Mouse (Mus musculus) mouse trophoblast stem cell (cell line): ENCODE results near the gene Fbxl16.

Experiments
- in situ Hi-C, 2 experiments: fragments of 300-500 bp; cut with MseI, MboI; formaldehyde crosslinking; loops; 2 replicates in 1 of 2; 3 replicates in 1 of 2; pipeline ENCODE4 v1.15.1; 2025

Gene Fbxl16

GRCm38 (mm10) chr17:25828712-25829557 lies 20.1 kb downstream of the Fbxl16 start, which contains the start of gene Jmjd8:
Jmjd8 (plus strand) TSS chr17:25828867.
- in situ Hi-C loops, result no loop called here

DNA sequence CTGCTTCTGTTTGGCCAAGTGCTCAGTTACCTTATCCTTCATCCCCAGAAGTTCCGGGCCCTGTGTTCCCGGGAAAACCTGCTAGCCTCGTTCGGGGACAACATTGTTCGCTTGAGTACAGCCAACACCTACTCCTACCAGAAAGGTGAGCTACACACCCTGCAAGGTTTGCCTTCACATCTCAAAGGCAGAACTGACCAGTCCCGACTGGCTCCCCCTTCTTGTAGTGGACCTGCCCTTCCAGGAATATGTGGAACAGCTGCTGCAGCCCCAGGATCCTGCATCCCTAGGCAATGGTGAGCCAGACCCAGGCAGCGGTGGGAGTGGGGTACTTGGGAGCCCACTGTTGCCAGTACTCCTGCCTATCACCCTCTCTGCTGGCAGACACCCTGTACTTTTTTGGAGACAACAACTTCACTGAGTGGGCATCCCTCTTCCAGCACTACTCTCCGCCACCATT lies 20.7 kb downstream of the Fbxl16 start:
- in situ Hi-C loops, result no loop called here

GRCm38 (mm10) chr17:25830200-25830753 lies 21.4 kb downstream of the Fbxl16 start:
- in situ Hi-C loops, result no loop called here

DNA sequence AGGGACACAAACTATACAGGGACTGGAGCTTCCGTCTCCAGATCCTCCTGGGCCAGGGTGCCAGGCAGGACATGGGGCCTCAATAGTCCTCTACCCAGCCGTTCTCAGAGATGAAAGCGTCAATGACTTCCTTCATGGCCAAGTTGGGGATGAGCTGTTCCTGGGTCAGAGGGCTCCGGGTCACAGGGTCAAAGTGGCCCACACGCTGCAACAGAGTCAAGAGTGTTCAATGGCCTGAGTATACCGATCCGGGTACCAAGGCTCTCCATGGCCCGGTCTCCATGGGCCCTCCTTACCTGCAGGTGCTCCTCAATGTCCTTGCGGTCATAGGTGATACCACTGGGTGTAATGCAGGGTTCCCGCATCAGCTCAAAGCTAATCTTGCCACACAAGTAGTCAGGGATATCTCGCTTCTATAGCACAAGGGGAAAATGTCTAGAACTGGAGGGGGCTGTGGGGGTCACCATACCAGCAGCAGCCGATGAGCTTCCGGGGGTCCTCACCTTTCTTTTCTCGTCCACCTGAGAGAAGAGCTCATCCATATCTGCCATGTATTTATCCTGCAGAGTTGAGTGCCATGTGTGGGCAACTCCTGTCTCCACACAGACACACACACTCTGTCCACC lies 22.0 kb downstream of the Fbxl16 start:
- in situ Hi-C loops, result no loop called here

GRCm38 (mm10) chr17:25831451-25832281 lies 22.8 kb downstream of the Fbxl16 start:
- in situ Hi-C loops, result no loop called here

DNA sequence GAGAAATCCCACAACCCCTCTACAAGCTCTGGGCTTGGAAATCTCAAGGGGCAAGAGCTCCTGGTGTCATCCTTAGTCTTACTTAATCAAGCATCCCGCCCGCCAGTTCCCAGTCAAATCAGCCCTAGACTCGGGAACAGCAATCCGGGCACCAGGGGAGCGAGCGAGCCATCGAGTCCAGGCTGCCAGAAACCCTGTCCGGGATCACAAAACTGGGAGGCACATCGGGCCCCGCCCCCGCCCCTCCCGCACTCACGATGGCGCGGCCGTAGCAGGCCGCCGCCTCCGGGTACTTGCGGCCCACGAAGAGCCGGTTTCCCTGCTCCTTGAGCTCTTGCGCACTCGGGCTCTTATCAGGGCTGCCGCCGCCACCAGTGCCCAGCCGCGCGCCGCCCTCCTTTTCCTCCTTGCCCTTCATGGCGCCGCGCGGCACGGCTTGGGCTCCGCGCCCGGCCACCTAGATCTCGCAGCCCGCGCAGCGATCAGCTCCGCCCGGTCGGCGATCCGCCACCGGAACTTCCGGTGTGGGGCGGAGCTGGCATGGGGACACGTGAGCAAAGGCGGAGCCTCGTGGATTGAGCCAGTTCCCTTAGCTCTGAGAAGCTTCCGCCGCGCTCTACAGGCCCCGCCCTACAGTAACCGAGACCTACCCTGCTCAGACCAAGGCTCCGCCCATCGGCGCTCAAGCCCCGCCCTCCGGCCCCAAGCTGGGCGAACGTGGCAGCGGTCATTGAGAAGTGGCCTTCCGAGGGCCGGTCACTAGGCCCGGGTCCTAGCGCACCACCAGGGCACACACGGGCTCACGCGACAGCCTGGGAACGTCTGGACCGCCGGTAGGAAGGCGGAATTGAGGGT lies 23.8 kb downstream of the Fbxl16 start:
- in situ Hi-C loops, result no loop called here

DNA sequence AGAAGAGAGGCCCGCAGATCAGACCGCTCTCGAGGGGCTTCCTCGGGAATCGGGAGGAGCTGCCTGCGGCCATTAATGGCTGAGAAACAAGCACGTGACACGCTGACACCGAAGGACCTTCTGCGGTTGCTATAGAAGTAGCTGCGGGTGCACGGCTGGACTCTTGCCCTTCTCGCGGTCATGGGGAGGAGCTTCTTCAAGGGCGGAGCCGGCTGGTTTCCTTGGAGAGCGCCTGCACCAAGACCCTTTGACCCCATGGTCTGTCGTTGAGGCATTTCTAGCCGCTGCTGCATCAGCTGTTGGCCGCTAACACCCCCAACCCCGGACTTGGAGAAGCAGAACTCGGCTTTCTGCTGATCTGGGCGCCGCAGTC lies 24.4 kb downstream of the Fbxl16 start, which contains the start of gene Stub1:
Gene Stub1 (minus strand): TSS at position 114 of the 373 bp plus-strand sequence.
- in situ Hi-C loops, result no loop called here

- in situ Hi-C loops, result no loop called here
Measured at GRCm38 (mm10) chr17:25833961-25834594, 25.2 kb downstream of the Fbxl16 start.

DNA sequence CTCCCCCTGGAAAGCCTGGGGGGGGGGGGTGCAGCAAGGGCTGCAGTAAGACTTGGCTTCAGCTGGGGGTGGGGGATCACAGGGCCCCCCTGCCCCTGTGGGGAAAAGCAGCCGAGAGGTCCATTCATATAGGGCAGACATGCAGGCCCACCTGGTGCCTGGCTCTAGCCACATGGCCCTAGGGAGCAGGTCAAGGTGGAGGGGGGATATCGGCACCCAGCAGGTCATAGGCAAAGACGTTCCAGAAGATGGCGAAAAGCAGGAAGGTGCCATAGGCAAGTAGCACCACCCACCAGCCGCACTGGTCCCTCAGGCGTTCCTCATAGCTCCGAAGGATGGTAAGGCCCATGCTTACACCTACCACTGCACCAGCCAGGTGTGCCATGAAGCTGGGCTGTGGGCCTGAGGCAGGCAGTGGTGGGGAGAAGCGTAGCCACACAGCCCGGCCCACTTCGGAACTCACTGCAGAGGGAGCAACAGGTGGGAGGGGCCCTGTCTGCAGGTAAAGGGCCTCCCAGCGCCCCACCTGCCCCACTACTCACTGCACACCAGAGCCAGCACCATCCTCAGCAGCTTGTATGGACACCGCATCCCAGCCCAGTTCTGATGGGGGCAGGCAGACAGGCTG lies 25.8 kb downstream of the Fbxl16 start:
- in situ Hi-C loops, result no loop called here

- in situ Hi-C loops, result no loop called here
Measured at GRCm38 (mm10) chr17:25835301-25835700, 26.4 kb downstream of the Fbxl16 start.

- in situ Hi-C loops, result no loop called here
Measured at GRCm38 (mm10) chr17:25835816-25836215, 26.9 kb downstream of the Fbxl16 start.

DNA sequence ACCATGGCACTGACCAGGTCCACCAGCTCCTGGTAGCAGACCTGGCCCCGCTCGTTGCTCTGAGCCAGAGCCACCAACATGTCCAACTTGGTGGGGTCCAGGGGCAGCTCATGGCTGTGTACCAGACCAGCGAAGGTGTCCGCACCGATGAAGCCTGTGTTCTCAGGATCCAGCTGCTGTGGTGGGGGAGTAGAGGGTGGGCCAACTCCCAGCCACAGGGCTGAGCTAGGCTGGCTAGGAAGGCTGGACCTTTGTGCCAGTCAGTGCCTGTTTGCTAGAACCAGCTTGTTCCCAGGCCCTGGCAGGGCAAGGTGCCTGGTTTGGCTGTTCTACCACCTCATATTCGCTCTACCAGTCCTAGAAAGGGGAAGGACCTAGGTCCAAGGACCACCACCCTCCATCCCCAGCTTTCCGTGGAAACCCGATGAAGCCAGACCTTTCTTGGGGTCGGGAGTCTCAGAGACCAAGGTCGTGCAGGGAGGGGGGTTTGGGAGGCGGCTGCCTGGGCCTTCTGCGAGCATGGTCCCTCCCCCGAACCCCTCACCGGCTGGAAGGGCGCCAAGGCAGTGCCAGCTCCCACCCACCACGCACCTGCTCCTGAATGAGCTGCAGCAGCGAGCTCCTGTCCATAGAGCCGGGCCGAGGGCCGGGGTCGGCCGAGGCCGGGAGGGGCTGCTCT lies 27.7 kb downstream of the Fbxl16 start:
- in situ Hi-C loops, result no loop called here

DNA sequence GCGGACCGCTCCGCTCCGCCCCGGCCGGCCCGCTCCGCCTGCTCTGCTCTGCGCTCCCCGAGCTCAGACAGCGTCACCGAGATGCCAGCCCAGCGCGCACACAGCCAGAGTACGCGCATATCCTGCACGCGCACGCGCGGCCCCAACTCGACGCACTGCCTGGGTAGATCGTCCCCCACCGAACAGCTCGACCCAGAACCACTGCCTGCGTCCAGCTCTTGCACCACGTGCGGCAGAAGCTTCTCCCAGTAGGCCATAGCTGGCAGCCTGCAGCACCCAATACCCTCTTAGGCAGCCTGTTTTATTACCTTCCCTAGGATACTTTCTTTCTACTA lies 28.2 kb downstream of the Fbxl16 start, which contains the start of gene Rhbdl1:
Gene Rhbdl1 (minus strand): TSS at position 220 of the 335 bp plus-strand sequence.
- in situ Hi-C loops, result no loop called here

GRCm38 (mm10) chr17:25837533-25837932 lies 28.6 kb downstream of the Fbxl16 start:
- in situ Hi-C loops, result no loop called here

GRCm38 (mm10) chr17:25838904-25839303 lies 30.0 kb downstream of the Fbxl16 start:
- in situ Hi-C loops, result no loop called here

DNA sequence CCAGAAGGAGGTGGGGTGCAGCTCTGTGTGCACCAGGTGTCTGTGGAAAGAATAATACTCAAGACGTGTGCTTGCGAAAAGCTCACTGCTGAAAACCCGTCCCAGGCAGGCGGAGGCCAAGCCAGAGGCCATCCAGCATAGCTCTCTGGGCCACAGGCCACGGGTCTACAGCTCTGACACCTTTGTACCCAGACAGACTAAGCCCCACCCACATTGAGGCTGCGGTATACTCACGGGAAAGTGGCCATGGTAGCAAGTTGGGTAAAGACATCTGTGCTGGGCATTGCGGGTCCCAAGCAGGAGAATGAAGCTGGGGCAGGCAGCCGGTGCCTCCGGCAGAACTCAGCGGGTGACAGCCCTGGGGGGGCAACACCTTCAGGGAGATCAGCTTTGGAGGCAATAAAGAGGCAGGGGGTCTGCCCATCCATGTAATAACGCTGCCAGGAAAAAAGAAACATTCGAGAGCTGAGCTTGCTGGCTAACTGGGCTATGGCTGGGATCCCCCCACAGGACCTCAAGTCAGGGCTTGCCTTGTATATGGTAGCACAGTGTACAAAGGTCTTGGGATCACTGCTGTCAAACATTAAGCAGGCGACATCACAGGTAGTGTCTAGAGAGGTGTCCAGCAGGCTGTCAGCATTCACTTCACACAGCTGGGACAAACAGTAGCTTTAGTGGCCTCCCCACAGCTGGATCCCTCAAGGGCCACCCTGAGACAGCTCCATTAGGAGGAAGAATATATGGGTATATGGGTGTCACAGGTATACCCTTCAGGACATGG lies 30.8 kb downstream of the Fbxl16 start:
- in situ Hi-C loops, result no loop called here

DNA sequence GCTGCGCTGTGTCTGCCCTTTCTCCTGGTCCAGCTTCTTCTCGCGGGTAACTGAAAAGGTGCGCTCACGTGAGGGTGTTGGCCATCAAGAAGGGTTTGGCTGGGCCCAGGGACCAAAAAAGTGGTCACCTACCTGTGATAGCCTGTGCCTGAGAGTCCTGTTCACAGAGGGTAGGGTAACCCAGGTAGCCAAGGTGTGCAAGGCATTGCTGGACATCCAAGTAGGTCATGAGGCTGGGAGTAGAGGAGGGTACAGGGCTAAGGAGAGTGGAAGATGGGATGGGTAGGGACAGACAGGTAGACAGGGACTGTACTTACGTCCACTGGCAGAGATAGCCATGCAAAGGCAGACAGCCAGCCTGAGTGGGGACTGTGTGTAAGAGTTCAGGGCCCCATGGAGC lies 31.6 kb downstream of the Fbxl16 start:
- in situ Hi-C loops, result no loop called here

DNA sequence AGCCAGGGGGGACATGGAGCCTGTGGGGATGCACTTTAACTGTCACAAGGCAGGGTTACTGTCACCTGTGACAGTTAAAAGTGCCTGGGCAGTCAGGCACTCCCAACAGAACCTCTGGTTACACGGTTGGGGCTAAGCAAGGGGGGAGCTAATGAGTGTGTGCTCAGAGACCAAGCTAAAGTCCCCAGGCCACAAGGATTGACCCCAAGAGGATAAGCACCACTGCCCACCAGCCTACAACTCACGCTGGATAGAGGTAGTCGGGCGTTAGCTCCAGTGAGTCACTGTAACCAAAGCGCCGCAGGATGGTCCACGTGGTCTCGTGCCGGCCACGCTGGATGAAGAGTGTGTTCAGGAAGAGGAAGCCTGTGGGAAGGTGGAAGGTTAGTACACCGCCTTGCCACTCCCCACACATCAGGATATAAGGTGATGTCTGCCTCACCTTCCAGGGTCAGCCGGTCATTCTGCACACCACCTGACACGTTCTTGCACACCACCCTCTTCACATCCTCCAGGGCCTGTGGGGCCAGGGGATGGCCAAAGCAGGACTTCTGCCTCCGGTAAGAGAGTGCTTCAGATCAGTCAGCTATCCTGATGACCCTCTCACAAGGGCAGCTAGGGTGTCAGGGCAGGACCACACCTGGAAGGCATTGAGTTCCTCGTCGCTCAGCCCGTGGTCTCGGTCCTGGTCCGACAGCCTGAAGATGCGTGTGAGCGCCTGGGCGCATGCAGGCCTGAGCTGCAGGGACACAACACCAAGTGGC lies 32.4 kb downstream of the Fbxl16 start, which contains the start of gene Gm20683:
Gene Gm20683 (minus strand): TSS at position 647 of the 764 bp plus-strand sequence.
- in situ Hi-C loops, result no loop called here
